Comparison of ENCODE assay signal across 30 mouse cellular contexts in genomic region chr4:119389184-119389583, GRCm38 (mm10). TPM values are rescaled to one million over a fixed set of nuclear protein-coding genes. Genes with fewer than 3 reads are reported as not detected.
DNase-seq lines count a peak whose midpoint lies in the region; ATAC-seq and TF ChIP-seq lines count a peak whose summit lies in the region.
"Had no signal": no experiment of that assay in that cellular context is flagged by ENCODE, and none has a peak within 500 bp of the region (broad histone marks: within the 10 kb centered on the region; RNA-seq: fewer than 3 reads in every experiment).

No protein-coding gene starts in this region.

- no peak overlapping the region for H3K4me3 ChIP-seq in layer of hippocampus, adult 2 months
- H3K4me3 ChIP-seq: erythroblast, embryonic 14.5 days; heart, embryonic 13.5 days; left cerebral cortex, adult 2 months; limb, embryonic 13.5 days; megakaryocyte, embryonic 14.5 days; midbrain, embryonic 12.5 days; myocyte; neural tube, embryonic 12.5 days had no signal

- peak; percentile 25 for DNase-seq in embryo, embryonic 10 days (ENCODE audit: low spot score)
- no peak for DNase-seq in embryo, embryonic 10.5 days (ENCODE audit: low spot score)
- peak; percentile 4 for DNase-seq in Muller cell, postnatal 12 days (ENCODE audit: inconsistent ontology term)
- peak; percentile 82 for DNase-seq in kidney, adult 9 months
- DNase-seq in kidney, postnatal 10 days: peak; percentile 55
- no peak for DNase-seq in cerebellum, postnatal 36 days
- no peak for DNase-seq in layer of hippocampus, adult 2 months (ENCODE audit: low spot score in 2 of 2)
- DNase-seq: adrenal gland, adult 8-10 months; cerebellum, adult 8-10 months; cerebellum, postnatal 25 days; gastrocnemius, postnatal 10 days; heart, postnatal 10 days; lung, embryonic 14.5 days; lung, postnatal 14 days; right cerebral cortex, postnatal 14 days; thymus, postnatal 14 days had no signal

- no peak overlapping the region for H3K27ac ChIP-seq in layer of hippocampus, adult 2 months
- H3K27ac ChIP-seq: heart, embryonic 13.5 days; left cerebral cortex, adult 2 months; limb, embryonic 13.5 days; liver, embryonic 14.5 days; midbrain, embryonic 12.5 days; neural tube, embryonic 12.5 days had no signal

- no peak for ATAC-seq in megakaryocyte, adult 5-6 weeks (ENCODE audit: poor library complexity, severe bottlenecking)
- ATAC-seq: forebrain, embryonic 16.5 days; hindbrain, embryonic 16.5 days had no signal

- TF ChIP-seq CTCF in layer of hippocampus, adult 2 months (conservative IDR thresholded peaks at IDR 0.05): no peak

RNA-seq across cellular contexts. Expression of gene Ccdc30, which starts 26.1 kb away (rescaled TPM):
- total RNA-seq in megakaryocyte, adult 5-6 weeks (2015): 0.07 TPM in 1 of 2 replicates, not detected in the other
- not detected in 2 replicates for total RNA-seq in megakaryocyte, adult 5-6 weeks (2017)
- 10 to 100 TPM; 24.8 to 25.8 TPM for total RNA-seq in layer of hippocampus, adult 2 months (2021)

RNA-seq across cellular contexts. Expression of gene Ppcs, which starts 33.0 kb away (rescaled TPM):
- total RNA-seq in megakaryocyte, adult 5-6 weeks (2015): 8.0 and 8.6 TPM in 2 replicates
- total RNA-seq in megakaryocyte, adult 5-6 weeks (2017): 7.2 and 7.6 TPM in 2 replicates
- 1 to 10 TPM; 7.0 to 7.2 TPM for total RNA-seq in layer of hippocampus, adult 2 months (2021)

RNA-seq across cellular contexts. Expression of gene Zmynd12, which starts 33.4 kb away (rescaled TPM):
- total RNA-seq in megakaryocyte, adult 5-6 weeks (2015): not detected in 2 replicates
- not detected in 2 replicates for total RNA-seq in megakaryocyte, adult 5-6 weeks (2017)
- total RNA-seq in layer of hippocampus, adult 2 months (2021): under 1 TPM; 0.39 to 0.41 TPM
- total RNA-seq: ES-E14; gastrocnemius, postnatal 10 days; heart, adult 8-10 months; heart, postnatal 10 days had no signal

Comparison
In these comparisons a context has a peak if more than half of its experiments do, and no peak if none do; other contexts are left out.
1. DNase-seq: peak in embryo, embryonic 10 days (single experiment), Muller cell, postnatal 12 days (single experiment), kidney, adult 9 months (single experiment) and kidney, postnatal 10 days (single experiment); none in embryo, embryonic 10.5 days (single experiment), cerebellum, postnatal 36 days (0 of 2) and layer of hippocampus, adult 2 months (0 of 2).
2. RNA of gene Ccdc30, which starts 26.1 kb away (total RNA-seq): 24.8 to 25.8 TPM in layer of hippocampus, adult 2 months; 0.07 TPM in megakaryocyte, adult 5-6 weeks; every median in the first group is over 10 times any median in the second.